Mouse (Mus musculus): Measurements from ENCODE around the gene Treml2.

- TF ChIP-seq MAFK (IDR thresholded peaks at IDR 0.05; ENCODE audit: insufficient read depth, low read depth, low read length) = no peak
- TF ChIP-seq HCFC1 (IDR thresholded peaks at IDR 0.05; ENCODE audit: borderline replicate concordance, insufficient read depth, low read length) = no peak
Observed at GRCm38 (mm10) chr17:48293500-48294194, 5.7 kb upstream of the Treml2 start.
